Mouse (Mus musculus): ENCODE results near the gene Cebpz.

DNA sequence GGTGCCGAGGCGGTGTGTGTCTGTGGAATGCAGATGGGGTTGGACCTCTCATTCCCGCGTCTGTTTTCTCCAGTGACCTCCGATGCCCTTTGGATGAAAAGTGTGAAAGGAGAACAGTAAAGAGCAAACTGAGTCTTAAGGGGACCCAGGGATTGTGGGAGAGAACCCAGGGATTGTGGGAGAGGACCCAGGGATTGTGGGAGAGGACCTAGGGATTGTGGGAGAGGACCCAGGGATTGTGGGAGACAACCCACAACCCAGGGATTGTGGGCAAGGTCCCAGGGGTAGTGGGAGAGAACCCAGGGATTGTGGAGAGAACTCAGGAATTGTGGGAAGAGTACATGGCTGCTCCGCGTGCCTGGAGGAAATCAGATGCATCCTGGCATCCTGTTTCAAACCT, 41.9 kb downstream of the Cebpz start:
- TF ChIP-seq POLR2A (IDR thresholded peaks at IDR 0.05; ENCODE audit: low read depth, low read length): no peak
- TF ChIP-seq CTCF (IDR thresholded peaks at IDR 0.05; ENCODE audit: extremely low read depth, insufficient read depth, insufficient read length, insufficient replicate concordance): no peak
